Mouse (Mus musculus): ENCODE data around the gene Kntc1. TPM values are rescaled to one million over a fixed set of nuclear protein-coding genes. Genes with fewer than 3 reads are reported as not detected.
"Not testable (repeated sequence)": the region's sequence is repeated elsewhere in the genome, so short reads cannot be mapped to it uniquely, and the experiment has no call there.

Gene Kntc1
- polyA plus RNA-seq, 1 experiment: 1.8 TPM

GRCm38 (mm10) chr5:123720328-123721311, 28.9 kb upstream of the Kntc1 start, which contains the start of gene Zcchc8:
TSS of gene Zcchc8 (minus strand) at chr5:123721100.
- peaks cover 2% of the 10 kb centered on the region; the same call in 1 of the 2 replicates for H3K4me1 ChIP-seq (ENCODE audit: control insufficient read depth, insufficient read depth, insufficient read length, low read length)
- peak within 1 kb of the TSS; percentile 65 for H3K27ac ChIP-seq (ENCODE audit: insufficient read depth, low read depth, low read length)
- H3K27me3 ChIP-seq (ENCODE audit: control insufficient read depth, insufficient read depth, low read length): no peaks in the 10 kb centered on the region
- WGBS: under 1% methylated on average over 83 of the region's 83 CpGs
- H3K4me3 ChIP-seq (ENCODE audit: low read depth, low read length): peak within 1 kb of the TSS; percentile 81
- TF ChIP-seq CTCF (IDR thresholded peaks at IDR 0.05; ENCODE audit: extremely low read depth, insufficient read length, insufficient replicate concordance, low read depth, low read length) (no peak), POLR2A (IDR thresholded peaks at IDR 0.05; ENCODE audit: low read depth, low read length) (peak; percentile 48; the same call in 1 of the 2 replicates)
- H3K36me3 ChIP-seq (ENCODE audit: control insufficient read depth, insufficient read depth, low read length): peaks cover 12% of the 10 kb centered on the region

DNA sequence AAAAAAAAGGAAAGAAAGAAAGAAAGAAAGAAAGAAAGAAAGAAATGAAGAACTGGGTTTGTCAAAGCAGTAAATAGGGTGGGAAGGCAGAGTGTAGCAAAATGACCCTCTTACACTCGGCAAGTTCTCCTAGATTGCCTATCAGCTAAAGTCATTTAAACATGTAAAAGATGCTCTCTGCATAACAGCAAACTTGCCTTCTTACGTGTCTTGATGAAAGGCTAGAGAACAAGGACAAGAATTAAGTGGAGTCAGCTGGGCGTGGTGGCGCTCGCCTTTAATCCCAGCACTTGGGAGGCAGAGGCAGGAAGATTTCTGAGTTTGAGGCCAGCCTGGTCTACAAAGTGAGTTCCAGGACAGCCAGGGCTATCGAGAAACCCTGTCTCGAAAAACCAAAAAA, 25.7 kb upstream of the Kntc1 start:
- not testable (repeated sequence) for H3K4me1 ChIP-seq (ENCODE audit: control insufficient read depth, insufficient read depth, insufficient read length, low read length); H3K27ac ChIP-seq (ENCODE audit: insufficient read depth, low read depth, low read length); H3K4me3 ChIP-seq (ENCODE audit: low read depth, low read length); H3K36me3 ChIP-seq (ENCODE audit: control insufficient read depth, insufficient read depth, low read length); H3K27me3 ChIP-seq (ENCODE audit: control insufficient read depth, insufficient read depth, low read length)
- WGBS: 84% methylated on average over 7 of the region's 7 CpGs

DNA sequence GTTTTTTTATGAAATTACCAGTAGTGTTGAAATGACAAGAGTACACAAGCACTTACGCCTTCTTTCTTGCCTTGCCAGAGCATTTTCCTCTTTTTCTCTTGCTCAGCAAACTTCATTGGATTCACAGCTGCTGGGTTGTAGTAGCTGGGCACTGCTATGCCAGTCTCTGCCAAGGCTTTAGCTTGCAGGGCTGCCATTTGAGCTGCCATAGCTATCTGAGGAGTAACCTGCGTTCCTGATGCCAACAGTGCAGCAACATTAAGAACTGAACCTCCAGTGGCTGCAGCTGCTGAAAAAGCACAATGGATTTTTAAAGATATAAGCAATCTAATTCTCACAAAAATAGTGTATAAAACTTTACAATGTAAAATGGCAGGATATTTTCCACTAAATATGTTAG, 18.5 kb upstream of the Kntc1 start:
- Histone ChIP-seq H3K27me3 (ENCODE audit: control insufficient read depth, insufficient read depth, low read length) (no peaks in the 10 kb centered on the region), H3K27ac (ENCODE audit: insufficient read depth, low read depth, low read length) (no peak overlapping the region), H3K36me3 (ENCODE audit: control insufficient read depth, insufficient read depth, low read length) (peaks cover 63% of the 10 kb centered on the region), H3K4me3 (ENCODE audit: low read depth, low read length) (no peak overlapping the region), H3K4me1 (ENCODE audit: control insufficient read depth, insufficient read depth, insufficient read length, low read length) (no peaks in the 10 kb centered on the region)
- TF ChIP-seq POLR2A (IDR thresholded peaks at IDR 0.05; ENCODE audit: low read depth, low read length) (no peak), CTCF (IDR thresholded peaks at IDR 0.05; ENCODE audit: extremely low read depth, insufficient read length, insufficient replicate concordance, low read depth, low read length) (no peak)
- 91% methylated on average over 2 of the region's 2 CpGs for WGBS

DNA sequence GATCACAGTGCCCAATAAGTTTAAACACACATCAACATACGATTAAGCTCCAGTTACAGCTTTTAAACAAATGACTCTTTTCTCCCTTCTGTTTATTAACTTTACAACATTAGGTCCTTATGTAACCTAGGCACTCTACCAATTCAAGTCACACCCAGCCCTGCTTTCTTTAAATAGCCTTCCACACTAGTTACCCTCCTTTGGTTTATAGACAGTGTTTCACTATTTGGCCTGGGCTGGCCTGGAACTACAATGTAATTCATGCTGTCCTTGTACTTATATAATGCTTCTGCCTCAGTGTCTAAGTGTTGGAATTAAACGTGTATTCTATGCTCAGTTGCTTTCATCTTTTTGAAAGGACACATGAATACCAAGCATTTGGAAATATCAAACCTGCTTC, 5.2 kb upstream of the Kntc1 start:
- Histone ChIP-seq H3K27me3 (ENCODE audit: control insufficient read depth, insufficient read depth, low read length) (no peaks in the 10 kb centered on the region), H3K27ac (ENCODE audit: insufficient read depth, low read depth, low read length) (no peak overlapping the region), H3K36me3 (ENCODE audit: control insufficient read depth, insufficient read depth, low read length) (peaks cover 39% of the 10 kb centered on the region), H3K4me3 (ENCODE audit: low read depth, low read length) (no peak overlapping the region), H3K4me1 (ENCODE audit: control insufficient read depth, insufficient read depth, insufficient read length, low read length) (peaks cover 4% of the 10 kb centered on the region; the same call in 1 of the 2 replicates)
- 64% methylated on average over 2 of the region's 2 CpGs for WGBS
- TF ChIP-seq CTCF (IDR thresholded peaks at IDR 0.05; ENCODE audit: extremely low read depth, insufficient read length, insufficient replicate concordance, low read depth, low read length) (no peak), POLR2A (IDR thresholded peaks at IDR 0.05; ENCODE audit: low read depth, low read length) (no peak)

- peaks cover 4% of the 10 kb centered on the region; the same call in 1 of the 2 replicates for H3K4me1 ChIP-seq (ENCODE audit: control insufficient read depth, insufficient read depth, insufficient read length, low read length)
- peaks cover 25% of the 10 kb centered on the region for H3K36me3 ChIP-seq (ENCODE audit: control insufficient read depth, insufficient read depth, low read length)
- no peaks in the 10 kb centered on the region for H3K27me3 ChIP-seq (ENCODE audit: control insufficient read depth, insufficient read depth, low read length)
- no peak overlapping the region for H3K4me3 ChIP-seq (ENCODE audit: low read depth, low read length)
- H3K27ac ChIP-seq (ENCODE audit: insufficient read depth, low read depth, low read length): no peak overlapping the region
- TF ChIP-seq POLR2A (IDR thresholded peaks at IDR 0.05; ENCODE audit: low read depth, low read length) (no peak), CTCF (IDR thresholded peaks at IDR 0.05; ENCODE audit: extremely low read depth, insufficient read length, insufficient replicate concordance, low read depth, low read length) (no peak)
These were observed 3.3 kb upstream of the Kntc1 start for GRCm38 (mm10) chr5:123746253-123746652.

DNA sequence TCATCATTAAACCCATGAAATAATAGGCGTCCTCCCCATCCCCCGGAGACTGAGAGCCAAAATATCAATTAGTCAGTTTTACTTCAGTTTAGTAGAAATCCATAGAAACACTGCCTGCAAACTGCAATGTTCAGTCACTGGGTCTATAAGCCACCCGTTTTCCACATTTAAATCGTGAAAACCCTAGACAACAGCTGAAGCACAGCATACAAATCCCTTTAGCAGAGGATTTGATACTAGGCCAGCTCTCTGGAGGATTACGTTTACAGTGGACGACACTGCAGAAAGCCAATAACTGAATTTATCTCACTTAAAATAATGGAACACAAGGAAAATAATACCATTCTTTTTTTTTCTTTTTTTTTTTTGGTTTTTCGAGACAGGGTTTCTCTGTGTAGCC, 1.9 kb upstream of the Kntc1 start:
- peak overlapping the region; percentile 37; the same call in 1 of the 2 replicates for H3K4me3 ChIP-seq (ENCODE audit: low read depth, low read length)
- no peaks in the 10 kb centered on the region for H3K27me3 ChIP-seq (ENCODE audit: control insufficient read depth, insufficient read depth, low read length)
- H3K36me3 ChIP-seq (ENCODE audit: control insufficient read depth, insufficient read depth, low read length): peaks cover 21% of the 10 kb centered on the region
- no peak overlapping the region for H3K27ac ChIP-seq (ENCODE audit: insufficient read depth, low read depth, low read length)
- H3K4me1 ChIP-seq (ENCODE audit: control insufficient read depth, insufficient read depth, insufficient read length, low read length): peaks cover 4% of the 10 kb centered on the region; the same call in 1 of the 2 replicates
- TF ChIP-seq POLR2A (IDR thresholded peaks at IDR 0.05; ENCODE audit: low read depth, low read length) (no peak), CTCF (IDR thresholded peaks at IDR 0.05; ENCODE audit: extremely low read depth, insufficient read length, insufficient replicate concordance, low read depth, low read length) (no peak)
- WGBS: 3% methylated on average over 7 of the region's 7 CpGs

- under 1% methylated on average over 18 of the region's 18 CpGs for WGBS
These were observed 1.0 kb upstream of the Kntc1 start for GRCm38 (mm10) chr5:123748339-123749064.

More at GRCm38 (mm10) chr5:123748339-123749064, 1.0 kb upstream of the Kntc1 start:
- H3K4me3 ChIP-seq (ENCODE audit: low read depth, low read length): peak overlapping the region; percentile 93
- peaks cover 4% of the 10 kb centered on the region; the same call in 1 of the 2 replicates for H3K4me1 ChIP-seq (ENCODE audit: control insufficient read depth, insufficient read depth, insufficient read length, low read length)
- peaks cover 16% of the 10 kb centered on the region for H3K36me3 ChIP-seq (ENCODE audit: control insufficient read depth, insufficient read depth, low read length)
- H3K27ac ChIP-seq (ENCODE audit: insufficient read depth, low read depth, low read length): peak overlapping the region; percentile 98
- TF ChIP-seq POLR2A (IDR thresholded peaks at IDR 0.05; ENCODE audit: low read depth, low read length) (no peak), CTCF (IDR thresholded peaks at IDR 0.05; ENCODE audit: extremely low read depth, insufficient read length, insufficient replicate concordance, low read depth, low read length) (no peak)
- H3K27me3 ChIP-seq (ENCODE audit: control insufficient read depth, insufficient read depth, low read length): no peaks in the 10 kb centered on the region
